Mouse (Mus musculus) brain, embryonic 14.5 days (tissue): ENCODE results near the gene Abcc1.

Experiments used
- CTCF ChIP-seq: fragments of 200-500 bp; IDR thresholded peaks from 2 replicates; pipeline ENCODE4 v1.5.1; 2012; ENCODE audit warnings: inconsistent platforms, mild to moderate bottlenecking, moderate library complexity, borderline replicate concordance; ENCODE audit not compliant: insufficient read depth, insufficient read length; ENCODE audit errors: extremely low read depth
- POLR2A ChIP-seq: fragments of 200-500 bp; IDR thresholded peaks from 2 replicates; pipeline ENCODE4 v1.6.1; 2012; ENCODE audit warnings: mild to moderate bottlenecking, inconsistent platforms, borderline replicate concordance; ENCODE audit not compliant: poor library complexity, insufficient read depth, insufficient read length, severe bottlenecking; ENCODE audit errors: extremely low read depth

DNA sequence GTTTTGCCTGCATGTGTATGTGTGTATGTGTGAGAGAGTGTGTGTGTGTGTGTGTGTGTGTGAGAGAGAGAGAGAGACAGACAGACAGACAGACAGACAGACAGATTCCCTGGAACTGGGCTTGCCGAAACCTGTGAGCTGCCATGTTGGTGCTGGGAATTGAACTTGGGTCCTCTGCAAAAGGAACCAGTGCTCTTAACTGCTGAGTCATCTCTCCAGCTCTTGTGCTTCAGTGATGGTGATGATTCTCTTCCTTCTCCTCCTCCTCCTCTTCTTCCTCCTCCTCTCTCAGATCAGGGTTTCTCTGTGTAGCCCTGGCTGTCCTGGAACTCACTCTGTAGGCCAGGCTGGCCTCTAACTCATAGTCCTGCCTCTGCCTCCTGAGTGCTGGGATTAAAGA is 4.7 kb downstream of the Abcc1 start:
- no peak for TF ChIP-seq CTCF
- TF ChIP-seq POLR2A = no peak
